Mouse (Mus musculus) stomach, adult 2 months (tissue): ENCODE results near the gene Timm9. TPM values are rescaled to one million over a fixed set of nuclear protein-coding genes. Genes with fewer than 3 reads are reported as not detected.

Source experiments
- polyA plus RNA-seq: library from polyadenylated mRNA; depleted of rRNA; stranded (reverse); fragments of >200 nt; gene quantifications from 2 replicates; pipeline ENCODE4 v1.2.3, GENCODE M21; 2012; rRNA removed

The Timm9 gene
- 1.7 and 1.8 TPM in 2 replicates for polyA plus RNA-seq

GRCm38 (mm10) chr12:71136130-71136973, at the start of gene Timm9, which contains the start of gene 2700049A03Rik:
Gene Timm9 (minus strand): TSS chr12:71136684.
Gene 2700049A03Rik (plus strand): TSS chr12:71136848.

GRCm38 (mm10) chr12:71111331-71111730, 25.2 kb downstream of the Timm9 start, which contains the start of gene Tomm20l:
Gene Tomm20l (plus strand): TSS chr12:71111428.

Other genes with a start within 250 kb of the Timm9 start
- 3.1 and 5.1 TPM in 2 replicates for gene Actr10, start 198.8 kb downstream of the Timm9 start, polyA plus RNA-seq
- 2.0 and 3.6 TPM in 2 replicates for gene Psma3, start 162.1 kb downstream of the Timm9 start, polyA plus RNA-seq
- 0.48 and 0.49 TPM in 2 replicates for gene Arid4a, start 120.7 kb downstream of the Timm9 start, polyA plus RNA-seq
- not detected in 2 replicates for gene Tomm20l, start 25.3 kb downstream of the Timm9 start, polyA plus RNA-seq
- gene 2700049A03Rik, start 164 bp upstream of the Timm9 start, polyA plus RNA-seq = 0.49 and 1.0 TPM in 2 replicates
- gene Dact1, start 173.2 kb upstream of the Timm9 start, polyA plus RNA-seq = 2.6 and 3.4 TPM in 2 replicates